Mouse (Mus musculus) G1E (cell line): ENCODE data around the gene Zfp839. TPM values are rescaled to one million over a fixed set of nuclear protein-coding genes. Genes with fewer than 3 reads are reported as not detected.
A peak's percentile ranks its signal among the peaks of the same experiment; 100 is the strongest.

Experiments
- ATAC-seq: 2 replicates; pipeline ENCODE4 v1.8.0; 2016; ENCODE audit warnings: mild to moderate bottlenecking; ENCODE audit not compliant: insufficient number of reproducible peaks, poor library complexity, low FRiP score, severe bottlenecking; ENCODE audit errors: extremely low read depth
- DNase-seq: peaks from one replicate; pipeline ENCODE4 v3.0.0; 2012; ENCODE audit warnings: low spot score
- H3K27me3 ChIP-seq: 2 replicates; pipeline ENCODE4 v1.6.1; 2012; ENCODE audit warnings: mild to moderate bottlenecking, low read length, inconsistent platforms; ENCODE audit not compliant: insufficient read depth
- H3K36me3 ChIP-seq: replicated peaks from 2 replicates; pipeline ENCODE3; 2012; ENCODE audit warnings: mild to moderate bottlenecking, inconsistent platforms
- H3K4me1 ChIP-seq: 2 replicates; pipeline ENCODE4 v1.6.1; 2012; ENCODE audit warnings: low read depth, low read length, inconsistent platforms, mixed read lengths; ENCODE audit not compliant: insufficient read depth
- H3K4me3 ChIP-seq: 2 replicates; pipeline ENCODE4 v1.5.1; 2012; ENCODE audit warnings: low read depth, mild to moderate bottlenecking, inconsistent platforms, low read length, moderate library complexity, mixed read lengths
- H3K9me3 ChIP-seq: replicated peaks from 2 replicates; pipeline ENCODE4 v1.6.1; 2012; ENCODE audit warnings: inconsistent platforms
- CTCF ChIP-seq: IDR thresholded peaks from 2 replicates; pipeline ENCODE4 v1.5.1; 2012; ENCODE audit warnings: low read depth, low read length, inconsistent platforms, mixed read lengths
- GATA1 ChIP-seq: IDR thresholded peaks from 2 replicates; pipeline ENCODE4 v1.6.1; 2012; ENCODE audit warnings: borderline replicate concordance, low read length, inconsistent platforms, mixed read lengths
- GATA2 ChIP-seq: IDR thresholded peaks from 2 replicates; pipeline ENCODE4 v1.6.1; 2012; ENCODE audit warnings: low read depth, low read length, inconsistent platforms, borderline replicate concordance
- POLR2AphosphoS5 ChIP-seq: IDR thresholded peaks from 2 replicates; pipeline ENCODE4 v1.6.1; 2012; ENCODE audit warnings: low read depth, low read length, inconsistent platforms; ENCODE audit not compliant: insufficient replicate concordance
- TAL1 ChIP-seq: conservative IDR thresholded peaks from 2 replicates; pipeline ENCODE4 v1.6.1; 2012; ENCODE audit warnings: low read depth, low read length, inconsistent platforms, mixed read lengths
- polyA plus RNA-seq: library from polyadenylated mRNA; stranded (reverse); fragments of >175 nt; gene quantifications from 2 replicates; pipeline ENCODE4 v1.2.3, GENCODE M21; 2012
- total RNA-seq, 2 experiments: library from RNA; stranded (forward) in 1 of 2; stranded (reverse) in 1 of 2; fragments of 200-1000 nt in 1 of 2; fragments of >200 nt in 1 of 2; fragmentation: Nextera tagmentation in 1 of 2; gene quantifications; 2 replicates each; pipeline ENCODE4 v1.2.3; 2014 to 2017

Zfp839 gene
- total and polyA plus RNA-seq, 3 experiments: 7.0 to 8.1 (median 7.9) TPM

- peaks cover 13% of the 10 kb centered on the region for H3K4me1 ChIP-seq
- peaks cover 86% of the 10 kb centered on the region for H3K36me3 ChIP-seq
- H3K27me3 ChIP-seq: peaks cover 5% of the 10 kb centered on the region; the same call in 1 of the 2 replicates
- no peak for ATAC-seq
- no peak overlapping the region for H3K4me3 ChIP-seq
- TF ChIP-seq TAL1: no peak
- no peak for TF ChIP-seq GATA1
- no peak for TF ChIP-seq CTCF
- no peak for TF ChIP-seq GATA2
- TF ChIP-seq POLR2AphosphoS5: no peak
- peaks cover 2% of the 10 kb centered on the region; the same call in 1 of the 2 replicates for H3K9me3 ChIP-seq
- no peak for DNase-seq
Measured at GRCm38 (mm10) chr12:110870107-110870506, 20.1 kb downstream of the Zfp839 start.

GRCm38 (mm10) chr12:110871247-110871646 is 21.2 kb downstream of the Zfp839 start:
- no peak for ATAC-seq
- no peak overlapping the region for H3K4me3 ChIP-seq
- peaks cover 3% of the 10 kb centered on the region; the same call in 1 of the 2 replicates for H3K27me3 ChIP-seq
- peaks cover 2% of the 10 kb centered on the region; the same call in 1 of the 2 replicates for H3K9me3 ChIP-seq
- peaks cover 90% of the 10 kb centered on the region for H3K36me3 ChIP-seq
- H3K4me1 ChIP-seq: peaks cover 13% of the 10 kb centered on the region
- TF ChIP-seq GATA1: no peak
- no peak for TF ChIP-seq TAL1
- TF ChIP-seq GATA2: no peak
- TF ChIP-seq CTCF: no peak
- TF ChIP-seq POLR2AphosphoS5: no peak
- DNase-seq: no peak

- H3K36me3 ChIP-seq: peaks cover 93% of the 10 kb centered on the region
- TF ChIP-seq TAL1: no peak
- no peak for TF ChIP-seq GATA1
- TF ChIP-seq POLR2AphosphoS5: no peak
- TF ChIP-seq GATA2: no peak
- TF ChIP-seq CTCF: no peak
- peaks cover 7% of the 10 kb centered on the region; the same call in 1 of the 2 replicates for H3K4me1 ChIP-seq
- peaks cover 2% of the 10 kb centered on the region; the same call in 1 of the 2 replicates for H3K27me3 ChIP-seq
- H3K4me3 ChIP-seq: no peak overlapping the region
- peaks cover 2% of the 10 kb centered on the region; the same call in 1 of the 2 replicates for H3K9me3 ChIP-seq
- ATAC-seq (no peak), DNase-seq (no peak)
Measured at GRCm38 (mm10) chr12:110875351-110875750, 25.3 kb downstream of the Zfp839 start.

- ATAC-seq (no peak), DNase-seq (no peak)
- no peak overlapping the region for H3K4me3 ChIP-seq
- peaks cover 13% of the 10 kb centered on the region for H3K4me1 ChIP-seq
- no peaks in the 10 kb centered on the region for H3K27me3 ChIP-seq
- peaks cover 3% of the 10 kb centered on the region; the same call in 1 of the 2 replicates for H3K9me3 ChIP-seq
- no peak for TF ChIP-seq GATA1
- TF ChIP-seq GATA2: no peak
- no peak for TF ChIP-seq CTCF
- no peak for TF ChIP-seq TAL1
- no peak for TF ChIP-seq POLR2AphosphoS5
- H3K36me3 ChIP-seq: peaks cover 89% of the 10 kb centered on the region
Measured at GRCm38 (mm10) chr12:110882291-110882690, 32.2 kb downstream of the Zfp839 start.

GRCm38 (mm10) chr12:110885251-110885650 is 35.2 kb downstream of the Zfp839 start:
- Histone ChIP-seq H3K36me3 (peaks cover 69% of the 10 kb centered on the region), H3K9me3 (peaks cover 3% of the 10 kb centered on the region; the same call in 1 of the 2 replicates), H3K4me3 (no peak overlapping the region), H3K27me3 (no peaks in the 10 kb centered on the region), H3K4me1 (peaks cover 36% of the 10 kb centered on the region)
- DNase-seq (no peak), ATAC-seq (no peak)
- TF ChIP-seq CTCF (no peak), GATA2 (no peak), POLR2AphosphoS5 (no peak), TAL1 (no peak), GATA1 (no peak)

GRCm38 (mm10) chr12:110888106-110888505 is 38.1 kb downstream of the Zfp839 start:
- peaks cover 48% of the 10 kb centered on the region for H3K4me1 ChIP-seq

More at GRCm38 (mm10) chr12:110888106-110888505, 38.1 kb downstream of the Zfp839 start:
- Histone ChIP-seq H3K9me3 (peaks cover 3% of the 10 kb centered on the region; the same call in 1 of the 2 replicates), H3K36me3 (peaks cover 46% of the 10 kb centered on the region), H3K27me3 (no peaks in the 10 kb centered on the region), H3K4me3 (peak overlapping the region; percentile 80)
- DNase-seq: peak; percentile 45
- TF ChIP-seq POLR2AphosphoS5 (no peak), CTCF (no peak), GATA2 (no peak), TAL1 (no peak), GATA1 (no peak)
- ATAC-seq: no peak
